Mouse (Mus musculus): ENCODE measurements around the gene Tlcd1. TPM values are rescaled to one million over a fixed set of nuclear protein-coding genes. Genes with fewer than 3 reads are reported as not detected.

Tlcd1 gene
- polyA plus RNA-seq, 1 experiment from 2014 or later = 8.0 TPM

GRCm38 (mm10) chr11:78146707-78147543 lies 29.6 kb upstream of the Tlcd1 start:
- ATAC-seq (ENCODE audit: low FRiP score, low read depth) = no peak
- WGBS = 93% methylated on average over 6 of the region's 6 CpGs
- no peaks in the 10 kb centered on the region for H3K9me3 ChIP-seq

GRCm38 (mm10) chr11:78151161-78151560 lies 25.4 kb upstream of the Tlcd1 start:
- H3K4me1 ChIP-seq = 0 out of 2 replicates have a peak, but pooled peaks cover 13% of the 10 kb centered on the region
- 15% methylated on average over 1 of the region's 1 CpGs for WGBS
- H3K9ac ChIP-seq (replicated peaks) = no peak overlapping the region
- H3K9me3 ChIP-seq = no peaks in the 10 kb centered on the region
- H3K27me3 ChIP-seq = no peaks in the 10 kb centered on the region
- peaks cover 71% of the 10 kb centered on the region for H3K36me3 ChIP-seq
- ATAC-seq (ENCODE audit: low FRiP score, low read depth) = no peak
- no peak overlapping the region for H3K4me3 ChIP-seq
- H3K4me2 ChIP-seq (replicated peaks) = no peak overlapping the region
- H3K27ac ChIP-seq (replicated peaks) = no peak overlapping the region

More at GRCm38 (mm10) chr11:78146707-78147543, 29.6 kb upstream of the Tlcd1 start:
- peaks cover 76% of the 10 kb centered on the region for H3K36me3 ChIP-seq
- no peak overlapping the region for H3K9ac ChIP-seq (replicated peaks)
- H3K4me1 ChIP-seq = no peaks in the 10 kb centered on the region
- no peak overlapping the region for H3K27ac ChIP-seq (replicated peaks)
- no peak overlapping the region for H3K4me3 ChIP-seq
- no peak overlapping the region for H3K4me2 ChIP-seq (replicated peaks)
- no peaks in the 10 kb centered on the region for H3K27me3 ChIP-seq

DNA sequence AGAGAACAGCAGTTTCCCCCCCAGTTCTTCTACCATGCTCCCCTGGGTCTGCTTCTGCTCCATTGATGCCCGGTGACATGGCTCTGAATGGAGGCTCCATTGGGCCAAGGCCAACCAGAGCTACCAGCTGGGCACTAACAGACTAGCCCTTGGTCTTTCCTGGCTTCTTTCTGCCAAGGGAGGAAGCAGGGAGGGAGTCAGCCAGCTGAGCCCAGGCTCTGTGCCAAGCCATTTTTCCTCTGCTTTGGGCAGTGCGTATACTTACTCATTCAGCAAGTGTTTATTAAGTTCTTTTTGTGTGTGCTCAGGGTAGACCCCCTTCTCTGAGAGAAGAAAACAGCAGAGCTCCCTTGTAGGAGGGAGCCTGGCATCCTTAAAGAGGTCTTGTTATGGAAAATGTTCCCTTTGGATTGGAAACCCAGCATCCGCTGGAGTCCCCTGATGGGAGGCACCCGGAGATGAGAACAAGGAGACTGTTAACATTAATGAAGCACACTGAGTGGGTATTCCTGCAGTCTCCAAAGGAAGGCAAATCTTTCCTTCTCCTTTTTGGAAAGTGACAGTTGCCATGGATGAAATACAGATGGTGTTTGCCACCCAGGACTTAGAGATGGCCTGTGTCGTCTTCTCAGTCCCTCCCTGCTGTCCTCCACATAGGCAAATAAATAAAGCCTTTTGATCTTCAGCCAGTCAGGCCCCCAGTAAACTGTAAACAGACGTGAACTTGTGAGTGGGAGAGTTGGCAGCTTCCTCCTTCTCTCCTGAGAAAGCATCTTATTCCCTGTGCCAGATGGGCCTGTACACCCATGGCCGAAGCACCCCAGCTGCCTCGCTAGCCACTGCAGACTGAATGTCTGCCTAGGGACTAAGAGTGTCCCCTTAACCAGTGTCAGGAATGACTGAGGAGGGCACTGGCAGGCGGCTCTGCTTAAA lies 23.9 kb upstream of the Tlcd1 start:
- peaks cover 66% of the 10 kb centered on the region for H3K36me3 ChIP-seq
- no peak overlapping the region for H3K4me3 ChIP-seq
- H3K4me2 ChIP-seq (replicated peaks) = no peak overlapping the region
- H3K27ac ChIP-seq (replicated peaks) = no peak overlapping the region
- no peak for ATAC-seq (ENCODE audit: low FRiP score, low read depth)
- 73% methylated on average over 9 of the region's 9 CpGs for WGBS
- no peaks in the 10 kb centered on the region for H3K27me3 ChIP-seq
- H3K4me1 ChIP-seq = 0 out of 2 replicates have a peak, but pooled peaks cover 13% of the 10 kb centered on the region
- no peaks in the 10 kb centered on the region for H3K9me3 ChIP-seq
- no peak overlapping the region for H3K9ac ChIP-seq (replicated peaks)

GRCm38 (mm10) chr11:78153778-78154177 lies 22.7 kb upstream of the Tlcd1 start:
- Histone ChIP-seq H3K4me3 (no peak overlapping the region), H3K4me1 (0 out of 2 replicates have a peak, but pooled peaks cover 13% of the 10 kb centered on the region), H3K4me2 (replicated peaks) (no peak overlapping the region), H3K27me3 (no peaks in the 10 kb centered on the region), H3K9me3 (no peaks in the 10 kb centered on the region), H3K36me3 (peaks cover 68% of the 10 kb centered on the region), H3K9ac (replicated peaks) (no peak overlapping the region), H3K27ac (replicated peaks) (no peak overlapping the region)
- no peak for ATAC-seq (ENCODE audit: low FRiP score, low read depth)
- 90% methylated on average over 13 of the region's 13 CpGs for WGBS

GRCm38 (mm10) chr11:78155674-78156073 lies 20.8 kb upstream of the Tlcd1 start:
- H3K4me2 ChIP-seq (replicated peaks) = no peak overlapping the region
- WGBS = 87% methylated on average over 5 of the region's 5 CpGs
- H3K4me1 ChIP-seq = peaks cover 20% of the 10 kb centered on the region; the same call in 1 of the 2 replicates

DNA sequence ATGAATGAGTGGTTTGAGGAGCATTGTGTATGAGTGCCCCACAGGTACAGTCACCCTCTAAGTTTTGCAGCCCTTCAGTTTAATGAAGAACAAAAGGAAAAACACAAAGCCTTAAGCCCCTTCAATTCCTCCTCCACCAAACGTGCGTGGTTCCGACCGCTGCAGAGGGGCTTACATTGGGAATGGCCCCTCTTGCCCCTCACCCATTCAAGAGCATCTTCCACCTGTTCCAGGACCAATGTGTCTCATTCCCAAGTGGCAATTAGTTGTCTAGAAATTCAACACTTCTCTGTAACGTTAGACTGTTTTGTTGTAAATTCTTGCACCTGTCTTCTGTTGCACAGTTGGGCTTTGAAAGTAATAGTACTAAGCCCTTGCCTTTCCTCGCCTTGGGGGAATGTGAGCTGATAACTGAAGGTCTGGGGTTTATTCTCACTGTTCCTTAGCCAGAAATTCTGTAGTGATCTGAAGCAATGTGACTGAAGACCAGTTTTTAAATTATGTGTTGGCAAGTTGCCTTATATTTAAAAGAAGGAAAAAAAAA lies 20.3 kb upstream of the Tlcd1 start:
- Histone ChIP-seq H3K36me3 (peaks cover 71% of the 10 kb centered on the region), H3K4me1 (peaks cover 20% of the 10 kb centered on the region; the same call in 1 of the 2 replicates), H3K4me3 (no peak overlapping the region), H3K9ac (replicated peaks) (no peak overlapping the region), H3K9me3 (no peaks in the 10 kb centered on the region), H3K27ac (replicated peaks) (no peak overlapping the region), H3K27me3 (no peaks in the 10 kb centered on the region), H3K4me2 (replicated peaks) (no peak overlapping the region)
- WGBS = 64% methylated on average over 6 of the region's 6 CpGs
- ATAC-seq (ENCODE audit: low FRiP score, low read depth) = no peak

More at GRCm38 (mm10) chr11:78155674-78156073, 20.8 kb upstream of the Tlcd1 start:
- Histone ChIP-seq H3K9ac (replicated peaks) (no peak overlapping the region), H3K4me3 (no peak overlapping the region), H3K9me3 (no peaks in the 10 kb centered on the region), H3K36me3 (peaks cover 71% of the 10 kb centered on the region), H3K27me3 (no peaks in the 10 kb centered on the region), H3K27ac (replicated peaks) (no peak overlapping the region)
- ATAC-seq (ENCODE audit: low FRiP score, low read depth) = no peak

DNA sequence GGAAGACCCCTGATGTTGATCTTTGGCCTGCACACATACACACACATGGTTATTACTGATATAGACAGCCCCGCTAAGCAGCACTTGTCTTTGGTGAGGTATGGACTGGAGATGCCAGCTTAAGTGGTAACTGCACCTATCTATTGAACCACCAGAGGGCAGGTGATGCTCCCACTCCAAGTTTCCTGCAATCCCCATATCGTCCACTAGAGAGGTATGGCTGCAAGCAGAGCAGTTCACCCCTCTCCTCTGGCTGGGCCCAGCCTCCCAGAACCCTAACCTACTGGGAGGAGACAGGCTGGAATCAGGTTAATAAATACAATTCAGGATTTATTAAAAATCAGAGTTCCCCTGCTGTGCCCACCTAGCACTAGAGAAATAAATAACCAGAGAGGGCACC lies 17.4 kb upstream of the Tlcd1 start:
- H3K9me3 ChIP-seq = no peaks in the 10 kb centered on the region
- H3K4me1 ChIP-seq = peaks cover 30% of the 10 kb centered on the region
- H3K4me2 ChIP-seq (replicated peaks) = no peak overlapping the region
- H3K9ac ChIP-seq (replicated peaks) = no peak overlapping the region
- ATAC-seq (ENCODE audit: low FRiP score, low read depth) = peak; percentile 11; the same call in 1 of the 2 replicates
- no peak overlapping the region for H3K27ac ChIP-seq (replicated peaks)
- no peak overlapping the region for H3K4me3 ChIP-seq
- no peaks in the 10 kb centered on the region for H3K27me3 ChIP-seq
- 35% methylated on average over 2 of the region's 2 CpGs for WGBS
- peaks cover 77% of the 10 kb centered on the region for H3K36me3 ChIP-seq

DNA sequence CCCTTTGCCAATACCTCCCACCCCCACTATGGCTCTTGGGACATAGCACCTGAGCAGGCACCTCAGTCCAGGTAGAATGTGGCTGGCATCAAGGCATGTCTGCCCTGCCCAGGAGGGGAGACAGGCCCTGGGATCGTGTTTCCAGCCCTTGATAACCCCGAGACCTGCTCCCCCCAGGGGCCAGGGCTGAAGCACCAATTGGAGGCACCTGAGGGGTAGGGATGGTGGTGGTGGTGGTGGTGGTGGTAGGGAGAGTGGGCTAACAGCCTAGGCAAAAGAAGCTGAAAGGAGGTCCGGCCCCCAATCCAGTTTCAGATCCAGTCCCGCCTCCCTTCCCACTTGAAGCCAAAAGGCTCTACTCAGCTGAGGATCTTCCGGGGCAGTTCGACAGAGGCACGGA lies 17.0 kb upstream of the Tlcd1 start:
- 78% methylated on average over 7 of the region's 7 CpGs for WGBS

GRCm38 (mm10) chr11:78160171-78160570 lies 16.3 kb upstream of the Tlcd1 start:
- Histone ChIP-seq H3K27me3 (no peaks in the 10 kb centered on the region), H3K9me3 (no peaks in the 10 kb centered on the region), H3K27ac (replicated peaks) (no peak overlapping the region), H3K4me2 (replicated peaks) (no peak overlapping the region), H3K36me3 (peaks cover 67% of the 10 kb centered on the region), H3K4me1 (peaks cover 27% of the 10 kb centered on the region), H3K9ac (replicated peaks) (no peak overlapping the region), H3K4me3 (no peak overlapping the region)
- 91% methylated on average over 18 of the region's 18 CpGs for WGBS
- ATAC-seq (ENCODE audit: low FRiP score, low read depth) = no peak

More for the DNA sequence above, 17.0 kb upstream of the Tlcd1 start:
- Histone ChIP-seq H3K27ac (replicated peaks) (no peak overlapping the region), H3K9ac (replicated peaks) (no peak overlapping the region), H3K4me2 (replicated peaks) (no peak overlapping the region), H3K4me3 (no peak overlapping the region), H3K4me1 (peaks cover 27% of the 10 kb centered on the region), H3K36me3 (peaks cover 72% of the 10 kb centered on the region), H3K27me3 (no peaks in the 10 kb centered on the region), H3K9me3 (no peaks in the 10 kb centered on the region)
- no peak for ATAC-seq (ENCODE audit: low FRiP score, low read depth)

- H3K9ac ChIP-seq (replicated peaks) = no peak overlapping the region
- no peak for ATAC-seq (ENCODE audit: low FRiP score, low read depth)
- WGBS = 85% methylated on average over 3 of the region's 3 CpGs
- no peaks in the 10 kb centered on the region for H3K27me3 ChIP-seq
- peaks cover 29% of the 10 kb centered on the region for H3K4me1 ChIP-seq
- no peak overlapping the region for H3K4me2 ChIP-seq (replicated peaks)
- peaks cover 63% of the 10 kb centered on the region for H3K36me3 ChIP-seq
- no peak overlapping the region for H3K27ac ChIP-seq (replicated peaks)
- no peak overlapping the region for H3K4me3 ChIP-seq
- no peaks in the 10 kb centered on the region for H3K9me3 ChIP-seq
These were observed 15.8 kb upstream of the Tlcd1 start for GRCm38 (mm10) chr11:78160675-78161074.

GRCm38 (mm10) chr11:78161169-78161568 lies 15.3 kb upstream of the Tlcd1 start:
- WGBS = 95% methylated on average over 14 of the region's 14 CpGs
- Histone ChIP-seq H3K36me3 (peaks cover 58% of the 10 kb centered on the region), H3K9me3 (no peaks in the 10 kb centered on the region), H3K4me2 (replicated peaks) (no peak overlapping the region), H3K27me3 (no peaks in the 10 kb centered on the region), H3K27ac (replicated peaks) (no peak overlapping the region), H3K4me3 (no peak overlapping the region), H3K9ac (replicated peaks) (no peak overlapping the region), H3K4me1 (peaks cover 34% of the 10 kb centered on the region)
- no peak for ATAC-seq (ENCODE audit: low FRiP score, low read depth)
